Mouse (Mus musculus): ENCODE data around the gene Phf10. TPM values are rescaled to one million over a fixed set of nuclear protein-coding genes. Genes with fewer than 3 reads are reported as not detected.
"Not testable (repeated sequence)": the region's sequence is repeated elsewhere in the genome, so short reads cannot be mapped to it uniquely, and the experiment has no call there.

Gene Phf10
- total RNA-seq, 2 experiments from 2014 or later = 66.8 to 70.0 TPM

DNA sequence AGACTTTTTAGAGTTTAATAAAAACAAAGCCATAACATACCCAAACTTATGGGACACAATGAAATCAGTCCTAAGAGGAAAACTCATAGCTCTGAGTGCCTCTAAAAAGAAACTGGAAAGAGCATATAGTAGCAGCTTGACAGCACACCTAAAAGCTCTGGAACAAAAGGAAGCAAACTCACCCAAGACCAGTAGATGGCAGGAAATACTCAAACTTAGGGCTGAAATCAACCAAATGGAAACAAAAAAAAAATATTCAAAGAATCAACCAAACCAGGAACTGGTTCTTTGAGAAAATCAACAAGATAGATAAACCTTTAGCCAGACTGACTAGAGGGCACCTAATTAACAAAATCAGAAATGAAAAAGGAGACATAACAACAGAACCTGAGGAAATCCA is 66.0 kb downstream of the Phf10 start:
- DNase-seq (ENCODE audit: low spot score in 2 of 2) = not testable (repeated sequence)

Other genes starting within 250 kb of the Phf10 start
- gene Wdr27, start 18.1 kb downstream of the Phf10 start, total RNA-seq (2021) = 1 to 10 TPM; 5.9 to 6.1 TPM
- gene 1600012H06Rik, start 18.1 kb downstream of the Phf10 start, total RNA-seq (2021) = 10 to 100 TPM; 19.7 to 21.6 TPM
- gene 9030025P20Rik, start 17.2 kb upstream of the Phf10 start, total RNA-seq (2021) = 1 to 10 TPM; 6.1 to 7.7 TPM
- not detected for gene Gm3417, start 17.5 kb upstream of the Phf10 start, total RNA-seq (2021)
- 1 to 10 TPM; 5.0 to 5.2 TPM for gene Gm3435, start 48.9 kb upstream of the Phf10 start, total RNA-seq (2021)
- 10 to 100 TPM; 46.4 to 56.9 TPM for gene Ermard, start 79.9 kb upstream of the Phf10 start, total RNA-seq (2021)
- 1 to 10 TPM; 2.0 to 2.6 TPM for gene Tcte3, start 80.2 kb upstream of the Phf10 start, total RNA-seq (2021)
- 1 to 10 TPM; 6.0 to 7.5 TPM for gene Gm3448, start 80.3 kb upstream of the Phf10 start, total RNA-seq (2021)